Mouse (Mus musculus) CH12.LX (cell line): ENCODE measurements around the gene Hps3.

Source experiments
- CTCF ChIP-seq, 2 experiments: IDR thresholded peaks in 1 of 2; conservative IDR thresholded peaks in 1 of 2; 2 replicates each; pipeline ENCODE4 v1.5.1; 2011 to 2012; ENCODE audit warnings: low read depth in 2 of 2, low read length in 2 of 2, improper control_type of control experiment in 1 of 2, inconsistent platforms in 1 of 2, mild to moderate bottlenecking in 1 of 2, moderate library complexity in 1 of 2
- JUND ChIP-seq: conservative IDR thresholded peaks from 2 replicates; pipeline ENCODE4 v1.6.1; 2011; ENCODE audit warnings: low read depth, low read length, improper control_type of control experiment
- USF2 ChIP-seq: conservative IDR thresholded peaks from 2 replicates; pipeline ENCODE4 v1.6.1; 2011; ENCODE audit warnings: low read depth, low read length, improper control_type of control experiment

DNA sequence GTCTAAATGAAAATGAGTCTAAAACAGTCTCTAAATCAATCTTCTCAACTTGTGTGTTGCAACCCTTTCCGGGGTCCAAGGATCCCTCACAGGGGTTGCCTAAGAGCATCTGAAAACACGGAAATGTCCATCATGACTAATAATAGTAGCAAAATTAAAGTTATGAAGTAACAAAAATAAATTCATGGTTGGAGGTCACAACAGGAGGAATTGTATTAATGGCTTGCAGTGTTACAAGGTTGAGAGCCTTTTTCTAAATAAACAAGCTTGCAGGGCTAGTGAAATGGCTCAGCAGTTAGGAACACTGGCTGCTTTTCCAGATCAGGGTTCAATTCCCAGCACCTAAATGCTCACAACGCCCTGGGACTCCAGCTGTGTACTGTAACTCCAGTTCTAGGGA lies 45.1 kb downstream of the Hps3 start:
- TF ChIP-seq JUND (no peak), USF2 (no peak), CTCF (conservative IDR thresholded peaks at IDR 0.05 in 1 of 2, IDR thresholded peaks at IDR 0.05 in 1 of 2; ENCODE audit: low read depth in 2 of 2, low read length in 2 of 2) (no peak)
